Mouse (Mus musculus) A20 (cell line): ENCODE results near the gene Pnma5.
A peak's percentile ranks its signal among the peaks of the same experiment; 100 is the strongest.
"Not testable (repeated sequence)": the region's sequence is repeated elsewhere in the genome, so short reads cannot be mapped to it uniquely, and the experiment has no call there.

ENCODE experiments used
- DNase-seq: peaks from one replicate; pipeline ENCODE4 v3.0.0-alpha.2; 2011; ENCODE audit warnings: low read depth, low spot score

Pnma5 gene

GRCm38 (mm10) chrX:73037003-73037402, at the start of gene Pnma5:
Gene Pnma5, minus strand, starts transcription at chrX:73037103.
- DNase-seq: no peak

- DNase-seq: not testable (repeated sequence)
These were observed 45.6 kb upstream of the Pnma5 start, which contains the start of gene Xlr4a for GRCm38 (mm10) chrX:73082267-73083055. Gene Xlr4a, minus strand, starts transcription at chrX:73082478.

DNA sequence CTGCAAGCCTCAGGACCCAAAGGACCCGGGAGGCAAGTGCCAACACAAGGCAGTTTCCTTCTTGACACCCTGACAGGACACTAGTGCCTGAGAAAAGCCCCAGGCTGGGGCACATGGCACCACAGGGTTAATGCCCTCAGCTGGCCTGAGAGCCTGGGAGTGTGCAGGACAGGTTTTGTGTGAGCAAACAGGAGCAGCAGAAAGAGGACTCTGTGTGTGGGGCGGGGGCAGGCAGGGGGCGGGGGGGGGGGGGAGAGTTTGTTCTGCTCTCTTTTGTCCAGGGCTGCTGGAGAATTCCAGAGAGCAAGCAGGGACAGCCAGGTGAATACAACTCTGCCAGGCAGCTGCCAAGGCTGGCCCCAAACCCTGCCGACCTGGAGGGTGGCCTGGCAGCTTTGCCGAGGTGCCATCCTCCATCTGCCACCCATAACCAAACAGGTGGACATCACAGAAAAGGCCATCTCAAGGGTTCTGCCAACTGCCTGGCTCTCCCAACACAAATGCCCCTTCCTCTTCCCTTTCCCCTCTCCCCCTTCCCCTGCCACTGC, 29.9 kb upstream of the Pnma5 start:
- not testable (repeated sequence) for DNase-seq

DNA sequence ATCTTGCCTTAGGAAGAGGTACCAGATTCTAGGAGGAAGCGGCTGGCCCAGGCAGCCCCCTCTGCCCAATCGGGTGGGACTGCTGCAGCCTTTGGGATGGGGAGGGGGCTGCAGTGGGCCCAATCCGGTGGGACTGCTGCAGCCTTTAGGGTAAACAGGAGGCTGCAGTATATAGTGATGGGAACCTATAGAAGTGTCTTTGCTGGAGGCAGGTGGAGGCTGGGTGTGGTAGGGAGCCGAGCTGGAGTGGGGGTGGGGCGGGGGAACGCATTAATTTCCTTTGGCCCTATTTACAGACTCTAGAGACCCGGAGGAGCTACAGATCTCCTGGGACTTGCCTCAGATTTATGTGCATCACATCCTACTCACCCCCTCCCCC, 27.5 kb upstream of the Pnma5 start, which contains the start of gene Pnma3:
TSS of gene Pnma3 (plus strand) at position 373 of the 379 bp plus-strand sequence.
- DNase-seq: no peak

DNA sequence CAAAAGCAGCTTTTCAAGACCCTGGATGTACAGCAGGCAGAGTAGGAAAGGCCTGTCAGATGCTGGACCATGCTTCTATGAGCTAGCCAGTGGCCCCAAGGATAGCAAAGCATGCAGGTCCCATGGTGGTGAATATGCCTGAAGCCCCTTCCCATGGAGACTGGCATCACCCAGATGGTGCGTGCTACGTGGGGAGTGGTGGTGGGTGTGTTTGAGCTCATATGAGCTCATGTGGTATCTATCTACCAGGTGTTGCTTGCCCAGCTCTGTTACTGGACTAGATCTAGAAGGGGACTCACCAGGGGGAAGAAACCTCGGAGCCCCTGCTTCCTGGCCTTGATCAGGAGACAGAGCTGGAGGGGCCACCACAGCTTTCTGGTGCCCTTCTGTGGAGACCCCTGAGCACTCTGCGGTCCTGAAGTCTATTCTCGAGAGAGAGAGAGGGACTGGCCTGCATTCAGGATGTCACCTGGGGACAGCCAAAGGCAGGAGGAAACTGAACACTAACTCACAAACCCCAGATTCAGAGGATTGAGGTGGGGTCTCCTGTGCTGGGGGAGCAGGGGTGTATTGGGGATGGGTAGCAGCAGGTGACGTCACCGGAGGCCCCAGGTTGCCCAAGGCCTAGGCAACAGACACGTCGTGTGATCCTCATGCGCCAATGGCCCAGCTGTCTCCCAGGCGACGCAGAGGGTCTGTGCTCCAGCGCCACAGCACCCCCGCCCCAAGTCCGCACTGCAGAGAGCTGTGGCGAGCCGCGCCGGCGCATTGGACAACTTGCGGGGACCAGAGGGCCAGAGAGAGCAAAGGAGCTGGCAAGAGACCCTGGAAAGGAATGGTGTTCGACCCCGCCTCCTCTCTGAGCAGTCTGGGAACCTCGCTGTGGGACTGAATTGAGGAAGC, 26.9 kb upstream of the Pnma5 start:
- DNase-seq: no peak

- no peak for DNase-seq
These were observed 25.4 kb upstream of the Pnma5 start for GRCm38 (mm10) chrX:73062323-73062722.

DNA sequence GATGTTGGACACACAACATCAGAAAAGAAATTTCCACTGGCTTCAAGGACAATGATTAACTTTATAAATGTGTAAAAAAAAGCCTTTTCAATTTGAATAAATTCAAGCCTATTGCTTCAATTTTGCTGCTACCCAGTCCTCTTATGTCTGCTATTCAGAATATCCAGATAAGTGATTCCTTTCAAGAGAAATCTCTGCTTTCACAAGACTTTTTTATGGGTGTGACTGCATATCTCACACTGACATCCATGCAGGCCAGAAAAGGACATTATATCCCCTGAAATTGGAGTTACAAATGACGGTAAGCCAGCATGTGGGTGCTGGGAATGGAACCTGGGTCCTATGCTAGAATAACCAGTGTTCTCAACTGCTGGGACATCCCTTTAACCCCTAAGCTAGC, 24.6 kb upstream of the Pnma5 start:
- no peak for DNase-seq

- DNase-seq: peak; percentile 85
These were observed 17.1 kb upstream of the Pnma5 start for GRCm38 (mm10) chrX:73053860-73054563.

DNA sequence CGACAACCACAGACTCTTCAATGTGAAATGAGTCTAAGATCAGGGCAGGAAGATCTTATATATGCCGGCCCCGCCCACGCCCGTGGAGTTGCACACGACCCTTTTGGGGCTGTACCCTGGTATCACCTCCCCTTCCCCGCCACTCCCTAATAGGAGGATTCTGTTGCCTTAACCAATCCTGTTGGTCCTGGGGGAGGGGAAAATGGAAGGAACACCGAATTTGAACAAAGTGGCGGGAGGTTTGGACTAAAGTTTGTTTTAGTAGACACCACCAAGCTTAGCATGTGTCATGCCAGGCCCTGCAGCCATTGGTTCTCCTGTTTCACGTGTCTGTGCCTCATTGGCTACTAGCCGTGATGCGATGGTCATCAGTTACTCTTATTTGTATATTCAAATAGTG, 2.8 kb upstream of the Pnma5 start:
- DNase-seq: no peak

DNA sequence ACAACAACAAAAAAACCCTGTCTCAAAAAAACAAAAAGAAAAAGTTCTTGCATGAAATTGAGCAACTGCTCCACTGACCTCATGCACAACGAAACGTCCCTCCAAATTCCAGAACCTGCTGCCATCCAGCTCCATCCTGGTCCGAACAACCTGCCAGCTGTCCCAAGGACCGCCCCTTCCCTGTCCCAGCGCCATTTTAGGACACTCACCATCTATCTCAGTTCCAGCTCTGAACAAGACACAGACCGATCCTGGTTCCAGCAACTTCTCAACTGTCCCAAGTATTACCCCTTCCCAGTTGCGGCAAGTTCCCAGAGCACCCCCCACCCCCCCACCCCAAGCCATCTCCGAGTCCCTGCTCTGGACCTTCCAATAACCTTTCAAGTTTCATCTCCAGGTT, 1.9 kb upstream of the Pnma5 start:
- no peak for DNase-seq

- DNase-seq: no peak
These were observed 24.1 kb downstream of the Pnma5 start for GRCm38 (mm10) chrX:73012846-73013245.

DNA sequence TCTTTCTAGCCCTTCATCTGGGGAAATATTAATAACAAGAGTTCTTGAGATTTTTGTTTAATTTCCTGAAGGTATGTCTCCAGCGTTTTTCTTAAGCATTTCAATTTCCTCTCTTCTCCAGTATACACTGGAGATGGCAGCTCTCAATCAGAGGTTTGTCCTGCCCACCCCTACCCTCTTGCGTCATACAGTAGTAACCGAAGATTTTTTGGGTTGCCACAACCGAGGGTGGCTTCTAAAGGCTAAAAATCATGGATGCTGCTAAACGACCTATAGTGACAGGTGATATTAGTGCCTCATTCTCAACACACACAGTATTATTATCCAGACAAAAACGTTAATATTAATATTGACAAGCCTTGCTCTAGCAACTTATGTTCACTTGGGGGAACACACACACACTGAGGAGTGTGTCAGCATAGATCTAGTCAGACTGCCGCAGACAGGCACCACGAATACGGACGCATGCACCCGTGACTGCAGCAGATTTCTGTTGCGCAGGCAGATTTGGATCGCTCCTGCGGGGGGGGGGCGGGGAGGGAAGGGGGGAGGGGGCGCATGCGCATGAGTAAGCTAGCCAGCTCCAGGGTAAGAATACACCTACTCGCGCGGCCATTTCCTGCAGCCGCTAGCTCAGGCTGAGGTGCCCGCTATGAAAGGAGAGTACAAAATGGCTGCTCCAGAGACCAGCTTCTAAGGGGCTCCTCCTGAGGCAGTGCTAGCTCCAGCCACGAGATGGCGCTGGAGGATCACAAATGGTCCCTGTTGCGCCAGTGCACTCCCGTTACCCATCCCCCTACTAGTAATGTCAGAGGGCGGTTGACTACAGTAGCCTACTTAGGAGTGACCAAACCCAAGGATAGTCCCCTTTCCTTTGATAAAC, 29.1 kb downstream of the Pnma5 start:
- peak; percentile 89 for DNase-seq

DNA sequence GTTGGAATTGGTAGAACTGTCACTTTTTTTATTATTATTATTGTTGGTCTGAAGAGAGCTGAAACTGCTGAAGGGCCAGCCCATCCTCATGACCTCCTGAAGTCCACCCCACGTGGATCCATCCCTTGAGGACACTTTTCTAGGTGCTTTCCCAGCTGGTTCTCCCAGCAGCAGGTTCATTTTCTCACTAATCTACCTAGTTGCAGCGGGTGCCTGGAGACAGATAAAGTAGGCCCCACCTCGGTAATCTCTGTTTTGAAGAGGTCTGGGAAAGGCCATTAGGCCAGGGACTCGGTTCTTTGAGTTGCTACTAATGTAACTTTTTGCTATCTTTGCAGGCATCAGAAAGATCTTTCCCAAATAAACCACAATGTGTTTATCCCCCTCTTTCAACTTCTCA, 31.2 kb downstream of the Pnma5 start:
- DNase-seq: no peak

GRCm38 (mm10) chrX:73003110-73003509, 33.8 kb downstream of the Pnma5 start:
- no peak for DNase-seq

DNA sequence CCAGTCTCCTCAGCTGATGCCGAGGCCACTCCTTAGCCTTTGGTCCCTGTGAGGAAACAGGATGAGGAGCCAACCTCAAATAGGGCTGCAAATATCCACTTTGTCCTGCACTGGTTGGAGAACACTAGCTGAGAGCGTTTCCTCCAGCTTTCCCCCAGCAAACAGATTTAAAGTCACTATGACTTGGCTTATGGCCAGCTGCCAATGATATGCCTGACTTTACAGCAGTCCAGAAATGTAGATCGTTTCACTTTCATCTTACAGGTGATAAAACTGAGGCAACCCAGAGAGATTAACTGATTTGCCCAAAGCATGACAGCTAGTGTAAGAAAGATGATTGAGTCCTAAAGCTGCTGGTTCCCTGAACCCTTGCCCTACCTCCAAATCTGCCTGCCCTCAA, 41.4 kb downstream of the Pnma5 start:
- DNase-seq: no peak

DNA sequence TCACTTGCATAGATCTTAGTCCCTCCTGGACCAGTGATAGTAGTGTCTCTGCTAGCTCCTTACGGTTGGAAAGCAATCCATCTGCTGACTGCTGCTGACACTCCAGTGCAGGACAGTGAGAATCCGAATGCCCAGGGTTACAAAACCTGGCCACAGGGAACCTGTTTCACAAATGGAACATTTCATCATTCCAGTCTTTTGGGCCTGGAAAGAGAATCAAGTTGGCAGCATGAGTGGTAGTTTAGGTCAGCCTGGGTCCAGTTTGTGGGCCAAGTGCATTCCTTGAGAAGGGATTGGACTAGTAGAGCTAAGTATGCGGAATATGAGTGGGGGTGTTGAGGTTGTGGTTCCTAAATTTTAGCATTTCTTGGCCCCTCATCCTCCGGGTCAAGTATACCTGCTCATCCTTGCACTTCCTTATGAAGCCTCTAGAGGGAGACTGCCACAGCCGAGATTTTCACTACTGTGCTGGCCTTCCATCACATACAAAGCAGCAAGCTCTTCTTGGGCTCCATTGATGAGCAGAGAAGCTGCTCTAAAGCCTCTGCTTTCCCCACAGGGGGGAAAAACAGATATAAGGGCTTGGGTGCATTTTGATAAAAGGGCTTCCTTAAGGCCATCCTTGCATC, 44.5 kb downstream of the Pnma5 start:
- DNase-seq: peak; percentile 18

DNA sequence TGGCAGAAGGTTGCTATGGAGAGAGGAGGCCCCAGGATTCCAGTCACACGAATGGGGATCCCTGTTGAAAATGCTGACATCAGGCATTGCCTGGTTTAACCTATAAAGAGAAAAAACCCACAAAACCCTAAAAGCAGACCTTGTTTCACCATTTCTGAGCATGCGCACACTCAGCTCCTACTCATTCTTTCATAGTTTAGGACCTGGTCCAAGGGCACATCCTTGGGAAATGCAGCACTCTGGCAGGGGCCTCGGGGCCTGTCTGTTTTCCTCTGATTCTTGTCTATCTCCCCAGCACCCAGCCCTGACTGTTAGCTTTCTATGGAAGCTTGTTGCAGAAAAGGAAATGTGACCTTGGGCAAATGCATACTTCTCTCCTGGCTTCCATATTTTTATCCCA, 46.3 kb downstream of the Pnma5 start:
- DNase-seq: no peak

DNA sequence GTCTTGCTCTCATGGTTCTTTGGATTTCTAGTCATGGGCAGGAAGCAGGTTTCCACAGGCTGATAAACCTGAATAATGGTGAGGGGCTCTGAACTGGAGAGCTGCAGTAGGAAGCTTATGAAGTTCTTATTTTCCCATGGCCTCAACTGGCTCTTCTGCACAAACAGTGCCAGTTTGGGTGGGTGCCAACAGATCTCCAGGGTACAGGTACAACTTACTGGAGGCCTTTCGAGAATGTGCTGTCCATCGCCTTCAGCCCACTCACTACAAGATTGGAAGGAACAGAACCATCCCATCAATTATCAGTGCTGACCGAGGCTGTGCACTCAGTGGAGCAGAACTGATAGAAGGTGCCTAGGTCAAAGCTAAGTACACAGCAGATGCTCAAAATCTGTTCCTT, 48.5 kb downstream of the Pnma5 start:
- no peak for DNase-seq

DNA sequence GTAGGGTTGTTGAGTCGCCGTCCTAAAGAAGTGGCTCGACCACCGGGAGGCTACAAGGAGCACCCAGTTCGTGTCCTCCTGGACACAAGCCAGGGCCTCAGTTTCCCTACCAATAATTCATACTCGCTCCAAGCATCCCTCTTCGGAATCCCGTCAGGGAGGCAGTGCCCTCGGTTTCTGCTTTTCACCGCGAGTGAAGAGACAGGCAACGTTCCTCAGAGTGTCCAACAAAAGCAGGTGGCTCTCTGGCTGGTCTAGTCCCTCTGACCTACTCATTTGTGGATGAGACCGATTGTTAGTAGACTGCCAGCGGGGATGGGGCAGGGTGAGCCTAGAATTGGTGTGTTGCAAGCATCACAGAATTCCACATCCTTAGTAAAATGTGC, 49.4 kb downstream of the Pnma5 start:
- no peak for DNase-seq

DNA sequence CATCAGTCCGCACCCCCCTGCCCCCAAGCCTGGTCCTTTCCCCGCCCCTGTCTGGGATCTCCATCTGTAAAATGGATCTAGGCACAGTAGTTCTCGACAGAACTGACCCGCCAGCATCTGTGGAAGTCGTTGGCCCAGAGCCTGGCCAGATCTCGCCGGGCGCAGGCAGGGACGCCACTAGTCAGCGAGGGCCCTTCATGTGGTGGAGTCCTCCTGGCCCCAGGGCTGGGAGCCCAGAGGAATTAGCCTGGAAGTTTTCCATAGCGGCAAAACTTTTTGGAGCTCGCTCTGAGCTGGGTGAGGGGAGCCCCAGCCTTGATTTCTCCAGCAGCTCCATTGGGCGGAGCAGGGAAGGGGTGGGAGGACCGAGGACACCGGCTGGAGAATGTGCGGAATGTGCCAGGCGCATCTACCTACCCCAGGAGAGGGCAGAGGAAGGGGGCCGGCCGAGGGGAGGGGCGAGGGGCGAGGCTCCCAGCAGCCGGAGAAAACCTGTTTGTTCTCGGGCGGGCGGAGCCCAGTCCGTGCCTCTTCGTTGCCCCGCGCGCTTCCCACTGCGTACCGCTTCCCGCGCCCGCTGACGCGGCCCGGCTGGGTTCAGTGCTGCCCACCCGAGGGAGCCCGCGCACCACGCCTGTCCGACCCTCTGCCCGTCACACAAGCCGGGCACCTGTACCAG, 49.9 kb downstream of the Pnma5 start, which contains the start of gene Zfp185:
TSS of gene Zfp185 (plus strand) at position 499 of the 679 bp plus-strand sequence.
- no peak for DNase-seq
